Mouse (Mus musculus) midbrain, embryonic 14.5 days (tissue): ENCODE data around the gene Gper1. TPM values are rescaled to one million over a fixed set of nuclear protein-coding genes. Genes with fewer than 3 reads are reported as not detected.

Source experiments
- ATAC-seq: fragments of 200-750 bp; cut with Nextera tagmentation; 2 replicates; pipeline ENCODE4 v1.8.0; 2017; ENCODE audit warnings: moderate number of reproducible peaks, moderate library complexity; ENCODE audit not compliant: low FRiP score, low TSS enrichment
- DNase-seq: peaks from one replicate; pipeline ENCODE4 v3.0.0-alpha.2; 2015
- H3K27ac ChIP-seq: fragments of 300-500 bp; sonication (generic); replicated peaks from 2 replicates; pipeline ENCODE4 v1.5.1; 2014; ENCODE audit warnings: mild to moderate bottlenecking, low read depth, low read length, moderate library complexity
- H3K27me3 ChIP-seq: fragments of 300-500 bp; sonication (generic); 2 replicates; pipeline ENCODE4 v1.6.1; 2014; ENCODE audit warnings: low read length, control low read depth, mixed read lengths; ENCODE audit not compliant: control insufficient read depth, insufficient read depth
- H3K36me3 ChIP-seq: fragments of 300-500 bp; sonication (generic); 2 replicates; pipeline ENCODE4 v1.6.1; 2014; ENCODE audit warnings: low read length, control low read depth; ENCODE audit not compliant: control insufficient read depth, insufficient read depth
- H3K4me1 ChIP-seq: fragments of 300-500 bp; sonication (generic); 2 replicates; pipeline ENCODE4 v1.6.1; 2014; ENCODE audit warnings: mild to moderate bottlenecking, antibody characterized with exemption, low read length, control low read depth; ENCODE audit not compliant: control insufficient read depth, insufficient read depth
- H3K4me2 ChIP-seq: fragments of 300-500 bp; sonication (generic); 2 replicates; pipeline ENCODE4 v1.6.1; 2014; ENCODE audit warnings: mild to moderate bottlenecking, low read length, moderate library complexity
- H3K4me3 ChIP-seq: fragments of 300-500 bp; sonication (generic); replicated peaks from 2 replicates; pipeline ENCODE4 v1.5.1; 2014; ENCODE audit warnings: low read depth, low read length
- H3K9ac ChIP-seq: fragments of 300-500 bp; sonication (generic); replicated peaks from 2 replicates; pipeline ENCODE4 v1.6.1; 2014; ENCODE audit warnings: mild to moderate bottlenecking, low read length, moderate library complexity
- H3K9me3 ChIP-seq: fragments of 300-500 bp; sonication (generic); 2 replicates; pipeline ENCODE4 v1.6.1; 2016; ENCODE audit warnings: low read length, control low read depth, mixed read lengths; ENCODE audit not compliant: control insufficient read depth
- WGBS: fragments of 180-500 bp; shearing (Covaris S2); extraction: QIAGEN DNeasy Blood & Tissue Kit; methylation state at CpG from one replicate; pipeline ENCODE4 v1.1.7; 2014; 5-methylcytosine and 5-hydroxymethylcytosine counted together
- polyA plus RNA-seq: library from polyadenylated mRNA; unstranded; fragments of >200 nt; fragmentation: Nextera tagmentation; extraction: Ambion mirVana; gene quantifications from 2 replicates; pipeline ENCODE4 v1.2.1, GENCODE M21; 2014

Gene Gper1
- polyA plus RNA-seq, 1 experiment from 2014 or later: 9.6 TPM

GRCm38 (mm10) chr5:139432333-139432732 lies 9.4 kb downstream of the Gper1 start:
- H3K27me3 ChIP-seq: no peaks in the 10 kb centered on the region
- H3K4me2 ChIP-seq: no peak overlapping the region
- H3K9ac ChIP-seq: no peak overlapping the region
- peaks cover 41% of the 10 kb centered on the region for H3K4me1 ChIP-seq
- ATAC-seq (no peak), DNase-seq (no peak)
- H3K4me3 ChIP-seq: no peak overlapping the region
- 40% methylated on average over 6 of the region's 6 CpGs for WGBS
- H3K9me3 ChIP-seq: no peaks in the 10 kb centered on the region
- no peaks in the 10 kb centered on the region for H3K36me3 ChIP-seq
- peak overlapping the region; percentile 39; the same call in 1 of the 2 replicates for H3K27ac ChIP-seq

DNA sequence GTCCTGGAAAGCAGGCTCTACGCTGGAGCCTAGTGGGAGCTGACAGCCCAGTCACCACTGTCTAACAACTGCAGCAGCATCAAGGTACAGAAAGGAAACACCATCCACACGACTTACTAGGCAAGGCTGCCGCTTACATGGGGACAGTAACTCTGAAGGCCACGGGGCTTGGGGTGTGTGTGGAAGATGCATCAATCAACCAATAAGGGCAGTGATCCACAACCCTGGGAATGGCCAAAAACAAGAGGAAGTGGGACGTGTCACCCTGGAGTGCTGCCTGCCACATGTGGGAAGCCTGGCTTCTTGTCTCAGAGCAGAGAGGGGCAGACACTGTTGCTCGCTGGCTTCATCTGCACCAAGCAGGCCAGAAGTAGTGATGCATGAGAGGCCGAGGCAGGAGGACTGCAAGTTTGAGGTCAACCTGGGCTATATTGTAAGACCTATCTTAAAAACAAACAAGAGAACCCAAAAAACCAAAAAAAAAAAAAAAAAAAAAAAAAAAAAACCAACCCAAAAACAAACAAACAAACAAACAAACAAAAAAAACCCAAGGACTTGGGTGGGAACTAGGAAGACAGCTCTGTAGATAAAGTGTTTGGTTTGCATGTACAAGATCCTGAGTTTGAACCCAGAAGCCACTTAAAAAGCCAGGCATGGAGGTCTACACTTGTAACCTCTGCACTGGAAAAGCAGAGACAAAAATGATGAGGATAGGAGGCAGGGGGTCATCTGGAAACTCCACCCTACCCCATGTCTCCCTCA lies 10.0 kb downstream of the Gper1 start:
- Histone ChIP-seq H3K4me2 (no peak overlapping the region), H3K27me3 (no peaks in the 10 kb centered on the region), H3K4me1 (peaks cover 40% of the 10 kb centered on the region), H3K4me3 (no peak overlapping the region), H3K27ac (0 out of 2 replicates have a peak overlapping the region, but pooled peaks have one; percentile 39), H3K36me3 (no peaks in the 10 kb centered on the region), H3K9me3 (no peaks in the 10 kb centered on the region), H3K9ac (no peak overlapping the region)
- DNase-seq (no peak), ATAC-seq (no peak)
- WGBS: 55% methylated on average over 7 of the region's 7 CpGs

- Histone ChIP-seq H3K4me3 (no peak overlapping the region), H3K27me3 (no peaks in the 10 kb centered on the region), H3K9me3 (no peaks in the 10 kb centered on the region), H3K36me3 (no peaks in the 10 kb centered on the region), H3K9ac (no peak overlapping the region), H3K4me1 (peaks cover 38% of the 10 kb centered on the region), H3K4me2 (no peak overlapping the region), H3K27ac (0 out of 2 replicates have a peak overlapping the region, but pooled peaks have one; percentile 26)
- 85% methylated on average over 9 of the region's 9 CpGs for WGBS
- no peak for ATAC-seq
- DNase-seq: no peak
Measured at GRCm38 (mm10) chr5:139433842-139434568, 11.1 kb downstream of the Gper1 start.

DNA sequence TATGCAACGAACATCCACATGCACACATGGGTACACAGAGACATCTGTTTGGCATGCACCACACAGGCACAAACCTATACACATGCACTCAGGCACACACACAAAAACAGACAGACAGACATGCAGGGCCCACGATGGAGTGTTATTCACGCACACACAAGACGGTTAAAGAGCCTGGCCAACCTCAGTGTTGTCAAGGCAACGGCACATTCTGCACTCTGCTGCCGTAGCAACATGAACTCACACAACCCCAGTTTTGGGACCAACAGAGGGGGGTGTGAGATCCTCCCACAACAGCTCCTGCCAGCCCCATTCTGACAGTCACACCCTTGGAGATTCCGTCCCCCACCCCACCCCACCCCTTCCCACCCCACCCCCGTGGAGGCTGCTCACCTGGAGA lies 12.0 kb downstream of the Gper1 start:
- peak; percentile 80 for DNase-seq
- no peak overlapping the region for H3K4me3 ChIP-seq
- no peaks in the 10 kb centered on the region for H3K27me3 ChIP-seq
- peak; percentile 72 for ATAC-seq
- no peak overlapping the region for H3K4me2 ChIP-seq
- 11% methylated on average over 8 of the region's 8 CpGs for WGBS
- no peak overlapping the region for H3K9ac ChIP-seq
- peaks cover 33% of the 10 kb centered on the region for H3K4me1 ChIP-seq
- no peaks in the 10 kb centered on the region for H3K36me3 ChIP-seq
- no peaks in the 10 kb centered on the region for H3K9me3 ChIP-seq
- peak overlapping the region; percentile 58 for H3K27ac ChIP-seq

DNA sequence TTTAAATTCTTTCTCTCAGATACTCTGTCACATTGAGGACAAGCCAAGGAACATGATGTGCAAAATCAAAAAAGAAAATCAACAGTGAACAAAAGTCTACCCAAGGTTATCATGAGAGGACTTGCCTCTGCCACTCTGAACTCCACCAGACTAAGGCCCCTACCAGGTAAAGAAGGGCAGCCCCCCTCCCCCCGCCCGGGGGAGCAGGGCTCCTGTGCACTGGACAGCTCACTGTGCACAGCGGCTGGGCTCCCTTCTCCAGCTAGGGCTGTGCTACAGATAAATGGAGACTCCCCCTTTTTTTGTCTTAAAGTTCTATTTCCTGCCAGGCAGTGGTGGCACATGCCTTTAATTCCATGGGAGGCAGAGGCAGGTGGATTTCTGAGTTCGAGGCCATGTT lies 14.8 kb downstream of the Gper1 start:
- Histone ChIP-seq H3K4me1 (peaks cover 27% of the 10 kb centered on the region), H3K9me3 (no peaks in the 10 kb centered on the region), H3K4me2 (no peak overlapping the region), H3K36me3 (no peaks in the 10 kb centered on the region), H3K4me3 (no peak overlapping the region), H3K27me3 (no peaks in the 10 kb centered on the region), H3K9ac (no peak overlapping the region), H3K27ac (no peak overlapping the region)
- ATAC-seq (no peak), DNase-seq (no peak)
- WGBS: 99% methylated on average over 4 of the region's 4 CpGs

GRCm38 (mm10) chr5:139438440-139438839 lies 15.5 kb downstream of the Gper1 start:
- Histone ChIP-seq H3K36me3 (no peaks in the 10 kb centered on the region), H3K9ac (no peak overlapping the region), H3K9me3 (no peaks in the 10 kb centered on the region), H3K4me2 (no peak overlapping the region), H3K27me3 (no peaks in the 10 kb centered on the region), H3K27ac (no peak overlapping the region; the same call in 1 of the 2 replicates), H3K4me3 (no peak overlapping the region), H3K4me1 (peaks cover 27% of the 10 kb centered on the region)
- DNase-seq (no peak), ATAC-seq (no peak)
- WGBS: 42% methylated on average over 12 of the region's 12 CpGs

DNA sequence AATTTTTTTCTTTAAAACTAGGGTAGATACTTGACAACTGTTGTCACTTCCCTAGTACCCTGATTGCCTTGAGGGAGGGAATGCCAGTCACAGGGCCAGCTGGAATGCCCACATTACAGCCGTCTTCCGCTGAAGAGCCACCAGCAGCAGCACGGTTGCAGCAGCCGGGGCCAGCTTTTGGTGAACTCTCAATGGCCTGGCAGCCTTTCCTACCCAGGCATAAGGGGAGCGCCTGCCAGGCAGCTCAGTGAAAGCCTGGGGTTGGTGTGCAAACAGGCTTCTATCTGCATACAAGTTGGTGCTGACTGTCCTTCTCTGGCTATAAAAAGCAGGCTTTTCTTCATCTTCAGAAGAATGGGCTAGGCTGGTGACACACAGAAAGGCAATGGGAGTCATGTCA lies 17.5 kb downstream of the Gper1 start:
- peaks cover 9% of the 10 kb centered on the region for H3K4me1 ChIP-seq
- H3K4me3 ChIP-seq: no peak overlapping the region
- H3K27ac ChIP-seq: no peak overlapping the region
- ATAC-seq: no peak
- no peak overlapping the region for H3K4me2 ChIP-seq
- 86% methylated on average over 5 of the region's 5 CpGs for WGBS
- DNase-seq: no peak
- H3K9ac ChIP-seq: no peak overlapping the region
- H3K27me3 ChIP-seq: no peaks in the 10 kb centered on the region
- no peaks in the 10 kb centered on the region for H3K9me3 ChIP-seq
- H3K36me3 ChIP-seq: no peaks in the 10 kb centered on the region

- Histone ChIP-seq H3K4me2 (no peak overlapping the region), H3K9ac (no peak overlapping the region), H3K9me3 (no peaks in the 10 kb centered on the region), H3K27ac (no peak overlapping the region), H3K4me3 (no peak overlapping the region), H3K36me3 (no peaks in the 10 kb centered on the region), H3K27me3 (no peaks in the 10 kb centered on the region), H3K4me1 (peaks cover 3% of the 10 kb centered on the region; the same call in 1 of the 2 replicates)
- ATAC-seq (no peak), DNase-seq (no peak)
- WGBS: 95% methylated on average over 11 of the region's 11 CpGs
Measured at GRCm38 (mm10) chr5:139440926-139441725, 18.2 kb downstream of the Gper1 start.
